Mouse (Mus musculus): Measurements from ENCODE around the gene Ccdc148.

Ccdc148 gene

DNA sequence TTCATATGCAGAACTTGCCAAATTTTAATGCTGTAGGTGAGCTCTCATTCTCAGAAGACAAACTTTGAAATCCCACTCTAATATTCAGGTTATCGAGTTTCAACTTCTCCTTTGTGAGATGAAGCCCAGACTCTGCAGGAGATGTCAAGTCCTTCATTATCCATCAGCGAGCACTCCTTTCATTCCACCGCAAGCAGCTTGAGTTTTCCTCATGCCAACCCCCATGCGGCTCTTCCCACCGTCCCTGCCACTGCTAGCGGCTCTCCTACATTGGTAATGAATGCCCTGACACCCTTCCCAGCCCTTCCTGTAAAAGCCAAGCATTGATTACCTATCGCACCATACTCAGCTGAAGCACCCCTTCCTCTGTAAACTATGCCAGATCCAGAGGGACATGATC, 211.7 kb downstream of the Ccdc148 start:
- DNase-seq (ENCODE audit: extremely low spot score, low read depth, low spot score) = no peak

- DNase-seq (ENCODE audit: extremely low spot score, low read depth, low spot score) = no peak
Observed at GRCm38 (mm10) chr2:58941361-58941760, 219.1 kb downstream of the Ccdc148 start.

DNA sequence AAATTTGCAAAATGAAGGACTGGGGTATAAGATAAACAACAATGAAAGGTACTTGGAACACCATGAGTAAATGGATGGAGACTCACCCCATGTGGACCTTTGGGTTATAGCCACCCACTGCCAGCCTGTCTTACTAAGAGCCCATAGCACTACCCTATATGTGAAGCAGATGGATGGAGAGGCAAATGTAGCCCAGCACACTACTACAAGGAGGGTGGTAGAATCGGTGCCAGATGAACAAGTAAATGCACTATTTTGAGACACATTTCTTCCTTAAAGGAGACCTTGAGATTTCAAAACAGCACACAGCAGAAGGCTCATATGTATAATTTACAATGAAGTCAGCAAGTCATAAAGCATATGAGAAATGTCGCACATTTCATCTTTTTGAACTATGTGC, 234.9 kb downstream of the Ccdc148 start:
- DNase-seq (ENCODE audit: extremely low spot score, low read depth, low spot score) = no peak

DNA sequence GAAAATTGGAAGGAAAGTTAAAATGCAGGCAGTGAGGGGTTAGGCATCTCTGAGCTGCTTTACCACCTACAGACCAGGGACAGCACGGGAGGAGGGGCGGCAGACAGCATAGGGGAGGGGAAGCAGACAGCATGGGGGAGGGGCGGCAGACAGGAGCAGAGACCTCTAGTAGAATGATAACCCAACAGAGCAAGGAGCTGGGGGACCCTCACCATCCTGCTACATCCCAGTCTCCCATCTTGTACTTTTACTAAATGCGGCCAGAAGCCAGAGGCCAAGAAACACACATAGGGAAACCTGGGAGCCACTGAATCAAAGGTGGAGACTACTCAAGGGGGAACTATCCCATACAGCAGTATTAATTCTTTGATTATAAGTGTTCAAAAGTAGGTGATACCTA, 242.1 kb downstream of the Ccdc148 start:
- DNase-seq (ENCODE audit: extremely low spot score, low read depth, low spot score) = no peak

DNA sequence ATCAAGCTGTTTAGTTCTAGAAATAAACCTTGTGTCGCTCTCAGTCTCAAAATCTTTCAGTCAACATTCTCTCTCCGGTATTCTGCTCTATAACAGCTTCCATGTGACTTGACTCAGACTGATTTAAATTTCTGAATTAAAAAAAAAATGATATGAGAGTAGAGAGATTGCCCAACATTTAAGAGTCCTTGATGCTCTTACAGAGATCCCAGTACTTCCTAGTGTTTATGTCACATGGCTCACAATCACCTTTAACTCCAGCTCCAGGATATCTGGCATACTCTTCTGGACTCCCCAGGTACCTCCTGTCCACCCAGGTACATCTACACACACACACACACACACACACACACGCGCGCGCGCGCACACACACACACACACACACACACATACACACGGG, 248.1 kb downstream of the Ccdc148 start:
- no peak for DNase-seq (ENCODE audit: extremely low spot score, low read depth, low spot score)

- no peak for DNase-seq (ENCODE audit: extremely low spot score, low read depth, low spot score)
Observed at GRCm38 (mm10) chr2:58906814-58907516, 253.5 kb downstream of the Ccdc148 start.

- no peak for DNase-seq (ENCODE audit: extremely low spot score, low read depth, low spot score)
Observed at GRCm38 (mm10) chr2:58905057-58905456, 255.4 kb downstream of the Ccdc148 start.

DNA sequence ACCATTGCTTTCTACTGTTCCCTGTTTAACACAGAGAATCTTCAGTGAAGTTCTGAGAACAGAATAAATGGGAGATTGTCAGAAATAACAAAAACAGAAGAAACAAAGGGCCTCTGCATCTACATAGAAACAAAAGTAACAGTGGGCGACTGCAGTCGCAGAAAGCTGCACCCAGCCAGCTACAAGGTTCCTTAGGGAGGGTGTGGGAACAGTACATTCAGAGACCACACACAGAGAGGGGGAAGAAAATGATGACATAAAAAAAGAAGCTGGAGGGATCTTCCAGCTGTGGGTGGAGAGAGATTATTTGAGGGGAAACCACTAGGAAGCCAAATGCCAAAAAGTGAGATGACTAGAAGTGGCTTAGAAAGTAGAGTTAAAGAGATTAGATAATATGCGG, 280.6 kb downstream of the Ccdc148 start:
- DNase-seq (ENCODE audit: extremely low spot score, low read depth, low spot score) = no peak

DNA sequence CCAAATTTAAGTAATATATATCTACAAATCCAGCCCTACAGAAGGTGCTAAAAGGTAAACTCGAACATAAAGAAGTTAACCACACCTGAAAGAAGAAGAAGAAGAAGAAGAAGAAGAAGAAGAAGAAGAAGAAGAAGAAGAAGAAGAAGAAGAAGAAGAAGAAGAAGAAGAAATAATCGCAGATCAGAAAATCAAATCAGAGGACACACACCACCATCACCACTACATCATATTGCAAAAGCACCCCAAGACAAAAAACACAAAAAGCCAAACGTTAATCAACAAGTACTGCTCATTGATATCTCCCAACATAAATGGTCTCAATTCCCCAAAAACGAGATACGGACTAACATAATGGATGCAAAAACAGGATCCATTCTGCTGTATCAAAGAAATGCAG, 301.3 kb downstream of the Ccdc148 start, which contains the start of gene Gm11099:
Gene Gm11099 (plus strand): TSS at position 301 of the 400 bp plus-strand sequence.
- no peak for DNase-seq (ENCODE audit: extremely low spot score, low read depth, low spot score)

DNA sequence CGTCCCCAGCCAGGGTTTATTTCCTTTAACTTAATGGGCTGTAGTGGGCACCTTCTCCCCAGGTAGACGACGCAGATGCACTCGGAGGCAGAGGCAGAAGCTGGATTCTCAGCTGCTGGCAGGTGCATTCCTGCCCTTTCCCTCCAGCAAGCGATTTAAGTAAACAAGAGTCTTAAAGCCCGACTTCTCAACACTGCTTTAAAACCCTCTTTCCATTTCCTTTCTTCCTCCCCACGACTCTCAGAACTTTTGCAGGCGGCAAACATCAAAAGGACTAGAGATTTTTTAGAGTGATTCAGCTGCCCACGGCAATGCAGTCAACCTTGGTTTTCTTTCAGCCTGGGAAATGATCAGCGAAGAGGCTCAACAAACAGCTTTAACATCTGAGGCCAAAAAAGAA, 316.0 kb downstream of the Ccdc148 start:
- DNase-seq (ENCODE audit: extremely low spot score, low read depth, low spot score) = no peak

- DNase-seq (ENCODE audit: extremely low spot score, low read depth, low spot score) = no peak
Observed at GRCm38 (mm10) chr2:58842443-58842842, 318.0 kb downstream of the Ccdc148 start.

DNA sequence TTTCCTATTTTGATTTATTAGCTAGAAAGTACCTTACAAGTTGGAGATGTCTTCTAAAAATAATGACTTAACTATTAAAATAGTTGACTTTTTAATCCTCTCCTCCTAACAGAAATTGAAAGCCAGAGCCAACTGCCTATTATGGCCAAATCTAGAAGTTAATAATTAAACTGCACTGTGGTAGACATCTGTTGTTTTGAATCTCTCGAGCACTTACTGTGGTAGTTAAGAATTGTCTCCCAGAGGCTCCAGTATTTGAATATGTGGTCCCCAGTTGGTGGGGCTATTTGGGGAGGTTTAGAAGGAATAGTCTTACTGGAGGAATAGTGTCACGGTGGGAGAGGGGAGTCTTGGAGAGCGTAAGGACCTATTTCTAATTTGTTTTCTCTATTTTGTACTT, 319.5 kb downstream of the Ccdc148 start:
- DNase-seq (ENCODE audit: extremely low spot score, low read depth, low spot score) = no peak

GRCm38 (mm10) chr2:58832253-58832980, 328.1 kb downstream of the Ccdc148 start:
- DNase-seq (ENCODE audit: extremely low spot score, low read depth, low spot score) = no peak

DNA sequence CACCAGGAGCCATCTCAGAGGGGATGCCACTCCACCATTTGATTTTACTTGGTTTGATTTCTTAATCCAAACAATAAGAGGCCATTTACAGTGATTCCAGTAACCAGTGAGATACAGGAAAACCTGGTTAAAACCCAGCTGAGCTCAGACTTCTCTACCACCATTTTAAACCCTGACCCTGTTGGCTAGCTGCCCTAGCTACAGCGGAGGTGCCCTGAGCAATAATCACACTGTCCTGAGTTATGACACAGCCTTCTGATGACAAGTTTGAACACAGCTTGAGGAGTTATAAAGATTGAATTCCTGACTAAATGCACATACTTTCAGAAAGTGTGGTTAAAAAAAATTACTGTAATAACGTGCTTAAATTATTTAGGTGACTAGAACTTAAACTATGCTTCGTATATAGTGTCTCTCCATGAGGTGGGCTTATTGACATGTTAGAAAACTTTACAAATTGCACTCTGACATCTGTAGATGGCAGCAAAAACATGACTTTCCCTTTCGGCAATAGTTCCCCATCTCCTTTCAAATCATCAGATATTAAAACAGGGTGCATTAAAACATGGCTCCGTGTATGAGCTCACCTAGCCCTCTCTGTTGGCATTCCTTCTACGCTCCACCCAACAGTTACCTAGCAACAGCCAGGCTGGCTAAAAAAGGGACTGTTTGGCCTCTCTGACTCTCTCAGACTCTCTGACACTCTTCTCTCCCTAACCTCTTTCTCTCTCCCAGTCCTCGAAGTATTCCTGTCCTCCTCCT, 330.3 kb downstream of the Ccdc148 start:
- no peak for DNase-seq (ENCODE audit: extremely low spot score, low read depth, low spot score)

GRCm38 (mm10) chr2:58828910-58829600, 331.4 kb downstream of the Ccdc148 start:
- no peak for DNase-seq (ENCODE audit: extremely low spot score, low read depth, low spot score)

DNA sequence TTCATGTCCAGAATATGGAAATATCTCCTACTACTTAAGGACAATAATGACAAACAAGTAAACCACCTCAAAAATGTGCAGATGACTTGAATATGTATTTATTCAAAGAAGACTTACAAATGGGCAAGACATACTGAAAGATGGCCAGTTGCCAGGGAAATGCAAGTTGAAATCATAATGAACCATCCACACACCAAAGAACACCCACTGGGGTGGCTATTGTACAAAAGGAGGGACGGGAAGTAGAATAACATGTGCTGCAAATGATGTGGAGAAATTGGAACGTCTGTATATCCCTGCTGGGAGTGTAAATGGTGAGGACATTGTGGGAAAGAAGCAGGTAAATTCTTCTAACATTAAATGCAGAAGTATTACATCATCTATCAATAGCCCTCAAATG, 347.5 kb downstream of the Ccdc148 start:
- DNase-seq (ENCODE audit: extremely low spot score, low read depth, low spot score) = no peak

GRCm38 (mm10) chr2:58799623-58800022, 360.9 kb downstream of the Ccdc148 start:
- DNase-seq (ENCODE audit: extremely low spot score, low read depth, low spot score) = no peak

GRCm38 (mm10) chr2:58799126-58799525, 361.4 kb downstream of the Ccdc148 start:
- DNase-seq (ENCODE audit: extremely low spot score, low read depth, low spot score) = no peak

DNA sequence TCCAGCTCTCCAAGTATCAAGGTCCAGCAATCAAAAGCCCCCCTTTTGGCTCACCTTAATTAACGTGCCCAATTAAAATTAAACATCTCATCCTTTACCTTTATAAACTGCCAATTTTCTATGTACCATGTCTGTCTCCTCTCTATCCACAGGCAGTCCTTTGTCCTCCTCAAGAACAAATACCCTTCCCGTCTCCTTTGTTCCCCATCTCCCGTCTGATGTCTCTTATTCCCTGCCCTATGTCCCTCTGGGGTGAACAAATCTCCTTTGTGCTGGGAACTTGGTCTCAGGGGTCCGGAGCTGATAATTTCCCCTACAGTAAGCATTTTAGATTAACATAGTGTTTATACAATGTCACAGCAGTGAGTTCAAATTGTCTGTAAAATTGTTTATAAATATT, 363.0 kb downstream of the Ccdc148 start:
- no peak for DNase-seq (ENCODE audit: extremely low spot score, low read depth, low spot score)

- no peak for DNase-seq (ENCODE audit: extremely low spot score, low read depth, low spot score)
Observed at GRCm38 (mm10) chr2:58795432-58795831, 365.1 kb downstream of the Ccdc148 start.

DNA sequence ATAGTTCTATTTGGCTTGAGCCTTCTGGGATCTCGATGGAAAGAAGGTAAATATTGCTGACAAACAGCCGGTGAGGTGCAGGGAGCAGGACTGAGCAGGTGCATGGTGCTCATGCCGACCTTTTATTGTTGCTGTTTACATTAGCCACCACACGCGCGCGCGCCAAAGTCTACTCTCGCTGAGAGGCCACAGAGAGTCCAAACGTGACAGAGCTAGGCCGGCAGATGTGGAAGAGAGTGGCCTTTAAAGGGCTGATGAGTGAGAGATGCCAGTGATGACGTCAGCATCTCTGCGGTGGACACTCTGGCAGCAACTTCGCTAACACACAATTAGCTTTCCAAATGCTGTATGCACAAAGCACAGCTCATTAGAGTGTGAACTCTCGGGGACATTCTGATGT, 366.0 kb downstream of the Ccdc148 start:
- no peak for DNase-seq (ENCODE audit: extremely low spot score, low read depth, low spot score)

Data from hindlimb bud, embryonic 11.5 days (tissue).